Mouse (Mus musculus) liver, adult 2 months (tissue): ENCODE measurements around the gene Kcnq4. TPM values are rescaled to one million over a fixed set of nuclear protein-coding genes. Genes with fewer than 3 reads are reported as not detected.

ENCODE experiments used
- DNase-seq: peaks from one replicate; pipeline ENCODE4 v3.0.0-alpha.2; 2011; ENCODE audit warnings: low read depth, low spot score; ENCODE audit errors: extremely low read depth
- H3K27ac ChIP-seq: fragments of 200-500 bp; replicated peaks from 2 replicates; pipeline ENCODE4 v1.5.1; 2012; ENCODE audit warnings: low read depth, mild to moderate bottlenecking, control low read depth, inconsistent platforms, low read length; ENCODE audit not compliant: insufficient read depth
- H3K27me3 ChIP-seq: fragments of 200-500 bp; 2 replicates; pipeline ENCODE4 v1.6.1; 2012; ENCODE audit warnings: mild to moderate bottlenecking, moderate library complexity, low read length, inconsistent platforms; ENCODE audit not compliant: control insufficient read depth, insufficient read depth
- H3K36me3 ChIP-seq: fragments of 200-500 bp; 2 replicates; pipeline ENCODE4 v1.6.1; 2012; ENCODE audit warnings: low read length, inconsistent platforms; ENCODE audit not compliant: control insufficient read depth, insufficient read depth
- H3K4me1 ChIP-seq: fragments of 200-500 bp; 2 replicates; pipeline ENCODE4 v1.6.1; 2011; ENCODE audit warnings: low read length; ENCODE audit not compliant: control insufficient read depth, insufficient read depth
- H3K4me3 ChIP-seq: fragments of 200-500 bp; 2 replicates; pipeline ENCODE4 v1.5.1; 2011; ENCODE audit warnings: low read depth, mild to moderate bottlenecking, control low read depth, low read length, moderate library complexity; ENCODE audit not compliant: insufficient read depth
- H3K79me2 ChIP-seq: fragments of 200-500 bp; 2 replicates; pipeline ENCODE4 v1.6.1; 2012; ENCODE audit warnings: inconsistent platforms, mild to moderate bottlenecking, low read length, moderate library complexity; ENCODE audit not compliant: control insufficient read depth, insufficient read depth
- H3K9ac ChIP-seq: fragments of 200-500 bp; 2 replicates; pipeline ENCODE4 v1.6.1; 2012; ENCODE audit warnings: low read depth, mild to moderate bottlenecking, control low read depth, inconsistent platforms, low read length
- CTCF ChIP-seq: fragments of 200-500 bp; IDR thresholded peaks from 2 replicates; pipeline ENCODE4 v1.5.1; 2011; ENCODE audit warnings: low read depth, low read length, control low read depth
- POLR2A ChIP-seq: fragments of 200-500 bp; IDR thresholded peaks from 2 replicates; pipeline ENCODE4 v1.6.1; 2011; ENCODE audit warnings: low read length, control low read depth; ENCODE audit not compliant: insufficient read depth; ENCODE audit errors: extremely low read depth
- WGBS: fragments of 180-500 bp; shearing (Covaris S2); methylation state at CpG from one replicate; pipeline ENCODE4 v1.1.7; 2018; 5-methylcytosine and 5-hydroxymethylcytosine counted together
- polyA plus RNA-seq: library from polyadenylated mRNA; depleted of rRNA; stranded (reverse); fragments of >200 nt; gene quantifications from 2 replicates; pipeline ENCODE4 v1.2.3, GENCODE M21; 2012
- total RNA-seq: library from RNA; depleted of rRNA; stranded (reverse); fragments of >200 nt; gene quantifications from 2 replicates; pipeline ENCODE4 v1.2.3, GENCODE M21; 2014

Kcnq4 gene
- total and polyA plus RNA-seq, 2 experiments: 0.28 to 0.57 TPM

- peak; percentile 42 for DNase-seq
- H3K4me3 ChIP-seq: no peak overlapping the region
- no peak overlapping the region for H3K9ac ChIP-seq
- 47% methylated on average over 10 of the region's 10 CpGs for WGBS
- H3K79me2 ChIP-seq: no peaks in the 10 kb centered on the region
- TF ChIP-seq CTCF (peak; percentile 90), POLR2A (no peak)
- H3K36me3 ChIP-seq: no peaks in the 10 kb centered on the region
- no peaks in the 10 kb centered on the region for H3K4me1 ChIP-seq
- H3K27me3 ChIP-seq: no peaks in the 10 kb centered on the region
- no peak overlapping the region for H3K27ac ChIP-seq
Observed at GRCm38 (mm10) chr4:120682168-120682567, 66.2 kb downstream of the Kcnq4 start.

GRCm38 (mm10) chr4:120680953-120681352 lies 67.5 kb downstream of the Kcnq4 start:
- 52% methylated on average over 7 of the region's 7 CpGs for WGBS
- Histone ChIP-seq H3K9ac (no peak overlapping the region), H3K27ac (no peak overlapping the region), H3K27me3 (no peaks in the 10 kb centered on the region), H3K79me2 (no peaks in the 10 kb centered on the region), H3K4me3 (no peak overlapping the region), H3K4me1 (no peaks in the 10 kb centered on the region), H3K36me3 (no peaks in the 10 kb centered on the region)
- TF ChIP-seq CTCF: peak; percentile 79
- no peak for TF ChIP-seq POLR2A
- peak; percentile 13 for DNase-seq

GRCm38 (mm10) chr4:120675640-120676039 lies 72.8 kb downstream of the Kcnq4 start:
- Histone ChIP-seq H3K4me3 (no peak overlapping the region), H3K4me1 (no peaks in the 10 kb centered on the region), H3K9ac (no peak overlapping the region), H3K79me2 (no peaks in the 10 kb centered on the region), H3K27ac (no peak overlapping the region), H3K36me3 (no peaks in the 10 kb centered on the region), H3K27me3 (no peaks in the 10 kb centered on the region)
- 74% methylated on average over 2 of the region's 2 CpGs for WGBS
- DNase-seq: no peak
- no peak for TF ChIP-seq CTCF
- TF ChIP-seq POLR2A: no peak

- WGBS: 76% methylated on average over 8 of the region's 8 CpGs
- TF ChIP-seq CTCF (no peak), POLR2A (no peak)
- no peak for DNase-seq
- Histone ChIP-seq H3K36me3 (no peaks in the 10 kb centered on the region), H3K4me1 (no peaks in the 10 kb centered on the region), H3K9ac (no peak overlapping the region), H3K4me3 (no peak overlapping the region), H3K79me2 (no peaks in the 10 kb centered on the region), H3K27ac (no peak overlapping the region), H3K27me3 (no peaks in the 10 kb centered on the region)
Observed at GRCm38 (mm10) chr4:120674775-120675451, 73.5 kb downstream of the Kcnq4 start.

- TF ChIP-seq POLR2A: no peak
- TF ChIP-seq CTCF: no peak
- Histone ChIP-seq H3K36me3 (no peaks in the 10 kb centered on the region), H3K27me3 (no peaks in the 10 kb centered on the region), H3K9ac (no peak overlapping the region), H3K4me1 (no peaks in the 10 kb centered on the region), H3K27ac (no peak overlapping the region), H3K4me3 (no peak overlapping the region), H3K79me2 (no peaks in the 10 kb centered on the region)
- whole genome bisulfite sequencing: 89% methylated on average over 3 of the region's 3 CpGs
- DNase-seq: no peak
Observed at GRCm38 (mm10) chr4:120673606-120674005, 74.8 kb downstream of the Kcnq4 start.

GRCm38 (mm10) chr4:120671046-120671445 lies 77.4 kb downstream of the Kcnq4 start:
- TF ChIP-seq POLR2A: no peak
- TF ChIP-seq CTCF: no peak
- Histone ChIP-seq H3K27ac (no peak overlapping the region), H3K4me1 (peaks cover 4% of the 10 kb centered on the region; the same call in 1 of the 2 replicates), H3K36me3 (no peaks in the 10 kb centered on the region), H3K4me3 (no peak overlapping the region), H3K27me3 (no peaks in the 10 kb centered on the region), H3K9ac (no peak overlapping the region), H3K79me2 (no peaks in the 10 kb centered on the region)
- no peak for DNase-seq
- WGBS: 69% methylated on average over 12 of the region's 12 CpGs
